Mouse (Mus musculus): ENCODE measurements around the gene Arrdc5. TPM values are rescaled to one million over a fixed set of nuclear protein-coding genes. Genes with fewer than 3 reads are reported as not detected.

Arrdc5 gene
- polyA plus RNA-seq, 1 experiment: not detected

- Histone ChIP-seq H3K4me3 (ENCODE audit: insufficient read depth, poor library complexity, severe bottlenecking) (no peak overlapping the region), H3K79me2 (ENCODE audit: control insufficient read depth, insufficient read depth) (peaks cover 16% of the 10 kb centered on the region), H3K27me3 (ENCODE audit: control insufficient read depth, insufficient read depth, insufficient read length) (no peaks in the 10 kb centered on the region), H3ac (ENCODE audit: control insufficient read depth, insufficient read length, low read depth) (no peak overlapping the region), H3K36me3 (ENCODE audit: control insufficient read depth, insufficient read depth) (peaks cover 7% of the 10 kb centered on the region), H3K79me3 (ENCODE audit: low read depth) (no peaks in the 10 kb centered on the region)
- TF ChIP-seq MYOG (IDR thresholded peaks at IDR 0.05; ENCODE audit: control insufficient read depth, extremely low read depth, insufficient read length) (no peak), CTCF (IDR thresholded peaks at IDR 0.05; ENCODE audit: control insufficient read depth, insufficient read depth, insufficient read length) (no peak), FOSL1 (IDR thresholded peaks at IDR 0.05; ENCODE audit: insufficient read depth, low read length, poor library complexity, severe bottlenecking) (no peak), MYOD1 (IDR thresholded peaks at IDR 0.05; ENCODE audit: control insufficient read depth, insufficient read length, low read depth) (no peak), USF1 (IDR thresholded peaks at IDR 0.05; ENCODE audit: low read depth) (no peak), CEBPB (IDR thresholded peaks at IDR 0.05; ENCODE audit: low read depth) (no peak), MAX (IDR thresholded peaks at IDR 0.05) (no peak)
Measured at GRCm38 (mm10) chr17:56288866-56289265, 11.2 kb downstream of the Arrdc5 start.

GRCm38 (mm10) chr17:56287830-56288229 lies 12.3 kb downstream of the Arrdc5 start:
- Histone ChIP-seq H3K4me3 (ENCODE audit: insufficient read depth, poor library complexity, severe bottlenecking) (no peak overlapping the region), H3K27me3 (ENCODE audit: control insufficient read depth, insufficient read depth, insufficient read length) (no peaks in the 10 kb centered on the region), H3ac (ENCODE audit: control insufficient read depth, insufficient read length, low read depth) (no peak overlapping the region), H3K36me3 (ENCODE audit: control insufficient read depth, insufficient read depth) (peaks cover 7% of the 10 kb centered on the region), H3K79me3 (ENCODE audit: low read depth) (no peaks in the 10 kb centered on the region), H3K79me2 (ENCODE audit: control insufficient read depth, insufficient read depth) (peaks cover 16% of the 10 kb centered on the region)
- no peak for TF ChIP-seq MYOG (IDR thresholded peaks at IDR 0.05; ENCODE audit: control insufficient read depth, extremely low read depth, insufficient read length)
- no peak for TF ChIP-seq MYOD1 (IDR thresholded peaks at IDR 0.05; ENCODE audit: control insufficient read depth, insufficient read length, low read depth)
- TF ChIP-seq USF1 (IDR thresholded peaks at IDR 0.05; ENCODE audit: low read depth): no peak
- no peak for TF ChIP-seq MAX (IDR thresholded peaks at IDR 0.05)

- no peak overlapping the region for H3ac ChIP-seq (ENCODE audit: control insufficient read depth, insufficient read length, low read depth)
- H3K36me3 ChIP-seq (ENCODE audit: control insufficient read depth, insufficient read depth): peaks cover 9% of the 10 kb centered on the region
- H3K4me3 ChIP-seq (ENCODE audit: insufficient read depth, poor library complexity, severe bottlenecking): no peak overlapping the region
- H3K79me2 ChIP-seq (ENCODE audit: control insufficient read depth, insufficient read depth): peaks cover 16% of the 10 kb centered on the region
- H3K27me3 ChIP-seq (ENCODE audit: control insufficient read depth, insufficient read depth, insufficient read length): no peaks in the 10 kb centered on the region
- TF ChIP-seq CEBPB (IDR thresholded peaks at IDR 0.05; ENCODE audit: low read depth) (no peak), FOSL1 (IDR thresholded peaks at IDR 0.05; ENCODE audit: insufficient read depth, low read length, poor library complexity, severe bottlenecking) (no peak)
- H3K79me3 ChIP-seq (ENCODE audit: low read depth): no peaks in the 10 kb centered on the region
Measured at GRCm38 (mm10) chr17:56285995-56286394, 14.1 kb downstream of the Arrdc5 start.

GRCm38 (mm10) chr17:56283316-56283715 lies 16.8 kb downstream of the Arrdc5 start:
- peaks cover 8% of the 10 kb centered on the region for H3K79me2 ChIP-seq (ENCODE audit: control insufficient read depth, insufficient read depth)
- H3ac ChIP-seq (ENCODE audit: control insufficient read depth, insufficient read length, low read depth): no peak overlapping the region
- no peak for TF ChIP-seq FOSL1 (IDR thresholded peaks at IDR 0.05; ENCODE audit: insufficient read depth, low read length, poor library complexity, severe bottlenecking)
- TF ChIP-seq MYOD1 (IDR thresholded peaks at IDR 0.05; ENCODE audit: control insufficient read depth, insufficient read length, low read depth): no peak
- TF ChIP-seq CEBPB (IDR thresholded peaks at IDR 0.05; ENCODE audit: low read depth): no peak
- no peak for TF ChIP-seq MYOG (IDR thresholded peaks at IDR 0.05; ENCODE audit: control insufficient read depth, extremely low read depth, insufficient read length)
- TF ChIP-seq USF1 (IDR thresholded peaks at IDR 0.05; ENCODE audit: low read depth): no peak
- no peak for TF ChIP-seq MAX (IDR thresholded peaks at IDR 0.05)
- TF ChIP-seq CTCF (IDR thresholded peaks at IDR 0.05; ENCODE audit: control insufficient read depth, insufficient read depth, insufficient read length): no peak
- no peaks in the 10 kb centered on the region for H3K79me3 ChIP-seq (ENCODE audit: low read depth)
- H3K36me3 ChIP-seq (ENCODE audit: control insufficient read depth, insufficient read depth): peaks cover 15% of the 10 kb centered on the region
- H3K4me3 ChIP-seq (ENCODE audit: insufficient read depth, poor library complexity, severe bottlenecking): no peak overlapping the region
- H3K27me3 ChIP-seq (ENCODE audit: control insufficient read depth, insufficient read depth, insufficient read length): no peaks in the 10 kb centered on the region

GRCm38 (mm10) chr17:56282802-56283201 lies 17.3 kb downstream of the Arrdc5 start:
- Histone ChIP-seq H3K36me3 (ENCODE audit: control insufficient read depth, insufficient read depth) (peaks cover 15% of the 10 kb centered on the region), H3K79me2 (ENCODE audit: control insufficient read depth, insufficient read depth) (peaks cover 3% of the 10 kb centered on the region)
- no peak for TF ChIP-seq FOSL1 (IDR thresholded peaks at IDR 0.05; ENCODE audit: insufficient read depth, low read length, poor library complexity, severe bottlenecking)
- no peak for TF ChIP-seq MYOD1 (IDR thresholded peaks at IDR 0.05; ENCODE audit: control insufficient read depth, insufficient read length, low read depth)
- TF ChIP-seq MYOG (IDR thresholded peaks at IDR 0.05; ENCODE audit: control insufficient read depth, extremely low read depth, insufficient read length): no peak
- no peak for TF ChIP-seq CEBPB (IDR thresholded peaks at IDR 0.05; ENCODE audit: low read depth)
- no peak for TF ChIP-seq USF1 (IDR thresholded peaks at IDR 0.05; ENCODE audit: low read depth)
- TF ChIP-seq MAX (IDR thresholded peaks at IDR 0.05): no peak
- no peak for TF ChIP-seq CTCF (IDR thresholded peaks at IDR 0.05; ENCODE audit: control insufficient read depth, insufficient read depth, insufficient read length)

GRCm38 (mm10) chr17:56281193-56281592 lies 18.9 kb downstream of the Arrdc5 start:
- H3K79me2 ChIP-seq (ENCODE audit: control insufficient read depth, insufficient read depth): peaks cover 3% of the 10 kb centered on the region
- H3K27me3 ChIP-seq (ENCODE audit: control insufficient read depth, insufficient read depth, insufficient read length): no peaks in the 10 kb centered on the region
- H3ac ChIP-seq (ENCODE audit: control insufficient read depth, insufficient read length, low read depth): no peak overlapping the region
- TF ChIP-seq MYOG (IDR thresholded peaks at IDR 0.05; ENCODE audit: control insufficient read depth, extremely low read depth, insufficient read length) (no peak), CEBPB (IDR thresholded peaks at IDR 0.05; ENCODE audit: low read depth) (no peak), CTCF (IDR thresholded peaks at IDR 0.05; ENCODE audit: control insufficient read depth, insufficient read depth, insufficient read length) (no peak), FOSL1 (IDR thresholded peaks at IDR 0.05; ENCODE audit: insufficient read depth, low read length, poor library complexity, severe bottlenecking) (no peak)
- no peaks in the 10 kb centered on the region for H3K79me3 ChIP-seq (ENCODE audit: low read depth)
- peaks cover 15% of the 10 kb centered on the region for H3K36me3 ChIP-seq (ENCODE audit: control insufficient read depth, insufficient read depth)
- H3K4me3 ChIP-seq (ENCODE audit: insufficient read depth, poor library complexity, severe bottlenecking): no peak overlapping the region

More at GRCm38 (mm10) chr17:56282802-56283201, 17.3 kb downstream of the Arrdc5 start:
- no peak overlapping the region for H3K4me3 ChIP-seq (ENCODE audit: insufficient read depth, poor library complexity, severe bottlenecking)
- H3K79me3 ChIP-seq (ENCODE audit: low read depth): no peaks in the 10 kb centered on the region
- H3K27me3 ChIP-seq (ENCODE audit: control insufficient read depth, insufficient read depth, insufficient read length): no peaks in the 10 kb centered on the region
- no peak overlapping the region for H3ac ChIP-seq (ENCODE audit: control insufficient read depth, insufficient read length, low read depth)
